Mouse (Mus musculus) brain, embryonic 14.5 days (tissue): ENCODE measurements at regions not wholly inside any gene's neighbourhood (a gene's known extent, or its start where the extent isn't known, plus 50 kb on each side); places are given as distances from the start of the nearest gene placed in this dataset.

Experiments used
- DNase-seq: peaks from one replicate; pipeline ENCODE4 v3.0.0-alpha.2; 2011; ENCODE audit warnings: low read depth
- CTCF ChIP-seq: fragments of 200-500 bp; IDR thresholded peaks from 2 replicates; pipeline ENCODE4 v1.5.1; 2012; ENCODE audit warnings: inconsistent platforms, mild to moderate bottlenecking, moderate library complexity, borderline replicate concordance; ENCODE audit not compliant: insufficient read depth, insufficient read length; ENCODE audit errors: extremely low read depth
- POLR2A ChIP-seq: fragments of 200-500 bp; IDR thresholded peaks from 2 replicates; pipeline ENCODE4 v1.6.1; 2012; ENCODE audit warnings: mild to moderate bottlenecking, inconsistent platforms, borderline replicate concordance; ENCODE audit not compliant: poor library complexity, insufficient read depth, insufficient read length, severe bottlenecking; ENCODE audit errors: extremely low read depth

- TF ChIP-seq POLR2A (no peak), CTCF (no peak)
- peak; percentile 15 for DNase-seq
These were observed 59.1 kb upstream of the Dock1 start for GRCm38 (mm10) chr7:134611371-134611770.

- peak; percentile 35 for DNase-seq
- TF ChIP-seq POLR2A, result no peak
- no peak for TF ChIP-seq CTCF
These were observed 58.2 kb upstream of the Dock1 start for GRCm38 (mm10) chr7:134612175-134612633.

- DNase-seq, result peak; percentile 12
- TF ChIP-seq CTCF, result peak; percentile 3; the same call in 1 of the 2 replicates
- no peak for TF ChIP-seq POLR2A
These were observed 51.1 kb upstream of the Dock1 start for GRCm38 (mm10) chr7:134619220-134619975.

- no peak for DNase-seq
- TF ChIP-seq POLR2A (no peak), CTCF (no peak)
These were observed 50.4 kb upstream of the Dock1 start for GRCm38 (mm10) chr7:134620006-134620405.
